Mouse (Mus musculus) G1E (cell line): ENCODE data around the gene Cideb.

Experiments
- CTCF ChIP-seq: IDR thresholded peaks from 2 replicates; pipeline ENCODE4 v1.5.1; 2012; ENCODE audit warnings: low read depth, low read length, inconsistent platforms, mixed read lengths
- GATA2 ChIP-seq: IDR thresholded peaks from 2 replicates; pipeline ENCODE4 v1.6.1; 2012; ENCODE audit warnings: low read depth, low read length, inconsistent platforms, borderline replicate concordance
- TAL1 ChIP-seq: conservative IDR thresholded peaks from 2 replicates; pipeline ENCODE4 v1.6.1; 2012; ENCODE audit warnings: low read depth, low read length, inconsistent platforms, mixed read lengths

GRCm38 (mm10) chr14:55706051-55706600, 52.1 kb downstream of the Cideb start:
- no peak for TF ChIP-seq CTCF
- no peak for TF ChIP-seq TAL1
- no peak for TF ChIP-seq GATA2
